Mouse (Mus musculus): Measurements from ENCODE around the gene Rint1.

- TF ChIP-seq EP300 (IDR thresholded peaks at IDR 0.05; ENCODE audit: low read depth) (no peak), CTCF (IDR thresholded peaks at IDR 0.05; ENCODE audit: low read depth) (no peak)
These were observed 57.0 kb downstream of the Rint1 start for GRCm38 (mm10) chr5:23844531-23844841.

All from liver, embryonic 14.5 days (tissue).